Mouse (Mus musculus) R1 (cell line): ENCODE measurements around the gene Kcnk12.

Experiments used
- DNase-seq: peaks from one replicate; pipeline ENCODE4 v3.0.0-alpha.2; 2018; ENCODE audit warnings: low read depth, low spot score

The Kcnk12 gene

GRCm38 (mm10) chr17:87698996-87699765 is 98.6 kb downstream of the Kcnk12 start:
- peak; percentile 68 for DNase-seq

- peak; percentile 62 for DNase-seq
Observed at GRCm38 (mm10) chr17:87696814-87697213, 101.0 kb downstream of the Kcnk12 start.

GRCm38 (mm10) chr17:87695874-87696465 is 101.8 kb downstream of the Kcnk12 start:
- DNase-seq, result peak; percentile 80
